Mouse (Mus musculus) mature B cell (primary cell): ENCODE measurements around the gene Gabbr1.
"Not testable (repeated sequence)": the region's sequence is repeated elsewhere in the genome, so short reads cannot be mapped to it uniquely, and the experiment has no call there.

Source experiments
- in situ Hi-C: fragments of 300-500 bp; cut with MboI; formaldehyde crosslinking; loops from 2 replicates; pipeline ENCODE4 v1.14.3; 2019

The Gabbr1 gene

DNA sequence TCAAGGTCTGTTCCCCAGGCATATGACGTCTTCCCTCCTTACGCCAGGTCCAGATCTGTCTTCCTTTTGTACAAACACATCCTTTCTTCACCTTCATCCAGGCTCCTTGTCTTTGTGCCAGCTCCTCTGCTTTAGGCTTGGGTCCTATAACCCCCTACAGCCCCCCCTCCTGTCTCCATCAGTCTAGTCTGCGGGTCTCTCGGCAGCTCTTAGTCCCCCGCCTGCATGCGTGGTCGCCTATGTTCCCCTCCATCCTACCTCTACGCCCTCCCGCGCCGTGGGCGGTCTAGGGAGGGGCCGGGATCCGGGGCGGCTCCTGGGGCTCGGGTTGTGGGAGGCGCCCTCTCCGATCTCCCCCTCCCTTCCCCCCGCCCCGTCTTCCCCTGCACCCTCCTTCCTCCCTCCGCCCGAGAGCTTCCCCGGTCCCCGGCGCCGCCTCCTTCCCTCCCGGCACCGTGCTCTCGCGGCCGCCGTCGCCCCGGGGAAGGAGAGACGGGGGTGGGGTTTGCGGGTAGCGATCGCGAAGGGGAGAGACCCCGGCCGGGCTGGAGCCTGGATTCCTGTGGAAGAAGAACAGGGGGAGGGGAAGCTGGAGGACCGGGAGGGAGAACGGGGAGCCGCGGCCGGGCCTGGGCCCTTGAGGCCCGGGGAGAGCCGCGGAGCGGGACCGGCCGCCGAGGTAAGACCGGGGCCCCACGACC, at the start of gene Gabbr1:
Gene Gabbr1, plus strand, starts transcription at position 356 of the 701 bp plus-strand sequence.
- in situ Hi-C loops, result no loop called here

- in situ Hi-C loops, result no loop called here
Measured at GRCm38 (mm10) chr17:36997033-36997735, 48.6 kb upstream of the Gabbr1 start.

- in situ Hi-C loops, result no loop called here
Measured at GRCm38 (mm10) chr17:36998477-36998876, 47.3 kb upstream of the Gabbr1 start.

DNA sequence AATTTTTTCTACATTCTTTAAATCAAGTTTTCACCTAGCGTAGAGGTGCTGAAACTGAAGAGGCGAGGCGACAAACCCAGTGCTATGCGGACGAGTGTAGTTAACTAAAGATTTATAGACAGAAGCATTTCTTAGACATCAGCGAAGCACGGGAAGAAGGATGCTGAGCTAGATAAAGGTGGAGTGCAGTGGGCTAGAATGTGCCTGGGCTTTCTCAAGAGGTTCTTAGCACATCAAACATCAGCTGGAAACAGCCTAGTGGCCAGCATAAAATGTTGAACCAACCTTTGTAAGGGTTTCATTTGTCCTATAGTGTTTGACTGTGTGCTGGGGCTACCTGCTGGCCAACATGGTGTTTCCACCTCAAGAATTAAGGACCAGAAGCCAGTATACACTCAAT, 44.9 kb upstream of the Gabbr1 start, which contains the start of gene Zfp57:
Gene Zfp57, plus strand, starts transcription at position 301 of the 400 bp plus-strand sequence.
- in situ Hi-C loops, result no loop called here

DNA sequence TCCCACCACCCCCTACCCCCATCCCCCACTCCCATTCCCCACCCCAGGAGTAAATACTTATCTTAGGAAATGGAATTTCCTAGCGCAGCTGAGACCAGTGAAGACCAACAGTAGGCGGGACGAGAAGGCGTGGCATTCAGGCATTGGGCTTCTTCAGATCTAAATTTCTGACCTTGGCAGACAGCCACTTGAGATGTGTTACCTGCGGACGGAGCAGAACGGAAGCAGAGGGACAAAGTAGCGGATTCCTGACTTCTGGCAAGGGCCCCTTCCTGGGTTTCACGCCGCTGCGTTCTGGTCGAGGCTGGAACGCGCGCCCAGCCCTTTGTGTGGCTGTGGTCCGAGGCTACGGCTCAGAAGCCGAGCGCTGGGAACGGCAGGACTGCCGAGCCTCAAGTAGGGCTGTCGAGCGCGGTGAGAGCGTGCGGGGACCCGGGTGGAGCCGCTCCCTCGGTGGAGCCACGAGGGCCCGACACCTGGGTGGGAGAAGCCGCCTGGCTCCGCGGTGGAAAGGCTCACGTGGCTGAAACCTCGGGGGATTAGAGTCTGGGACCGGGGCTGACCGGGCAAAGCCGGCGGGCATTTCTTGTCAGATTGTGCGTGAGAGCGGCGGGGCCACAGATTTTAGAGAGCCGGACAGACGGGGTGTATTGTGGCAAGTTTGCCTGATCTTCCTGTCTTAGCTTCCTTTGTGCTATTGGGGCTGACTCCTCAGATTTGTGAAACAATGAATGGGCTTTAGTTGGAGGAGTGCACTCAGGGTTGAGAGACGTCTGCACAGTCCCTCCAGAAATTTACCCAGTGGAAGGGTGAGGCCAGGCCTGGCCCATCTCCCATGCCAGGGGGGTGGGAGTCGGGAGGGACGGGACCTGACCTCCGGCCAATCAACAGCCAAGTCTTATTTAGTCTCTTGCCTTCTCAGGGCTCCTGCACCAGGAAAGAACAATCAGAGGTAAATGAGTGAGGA, 43.1 kb upstream of the Gabbr1 start:
- in situ Hi-C loops, result no loop called here

DNA sequence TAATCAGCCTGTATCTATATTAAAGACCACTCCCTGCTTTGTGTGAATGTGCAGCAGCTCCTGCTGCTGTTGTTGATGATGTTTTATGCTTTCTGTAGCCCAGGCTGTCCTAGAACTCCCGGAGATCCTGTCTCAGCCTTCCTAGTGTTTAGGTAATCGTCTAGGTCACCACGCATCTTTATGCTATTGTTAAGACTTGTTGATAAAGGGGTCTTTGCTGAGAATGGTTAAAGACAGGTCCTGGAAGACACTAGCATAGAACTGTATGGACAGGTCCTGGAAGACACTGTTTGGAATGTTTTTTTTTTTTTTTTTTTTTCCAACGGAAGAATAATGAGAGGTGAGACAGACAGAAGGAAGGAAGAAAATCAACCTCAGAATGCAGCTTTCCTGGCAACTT, 42.4 kb upstream of the Gabbr1 start:
- in situ Hi-C loops, result no loop called here

DNA sequence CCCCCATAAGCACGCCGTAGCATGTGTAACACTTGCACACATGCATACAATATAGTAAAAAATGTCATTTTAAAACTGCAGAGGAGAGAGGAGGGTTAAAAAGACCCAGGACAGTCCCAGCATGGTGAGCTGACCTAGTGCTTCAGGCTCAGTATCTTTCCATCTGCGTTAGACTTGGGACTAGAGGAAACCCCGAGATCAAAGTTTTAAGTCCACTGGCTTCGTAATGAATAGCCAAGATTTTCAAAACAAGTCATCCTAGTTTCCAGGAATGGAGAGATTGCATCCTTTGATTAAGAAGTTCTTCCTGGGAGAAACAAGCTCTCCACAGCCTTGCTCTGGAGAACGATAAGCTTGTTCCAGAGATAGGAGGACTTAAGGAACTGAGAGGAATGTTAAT, 37.6 kb upstream of the Gabbr1 start:
- in situ Hi-C loops, result no loop called here

- in situ Hi-C loops, result no loop called here
Measured at GRCm38 (mm10) chr17:37009460-37010042, 36.2 kb upstream of the Gabbr1 start.

DNA sequence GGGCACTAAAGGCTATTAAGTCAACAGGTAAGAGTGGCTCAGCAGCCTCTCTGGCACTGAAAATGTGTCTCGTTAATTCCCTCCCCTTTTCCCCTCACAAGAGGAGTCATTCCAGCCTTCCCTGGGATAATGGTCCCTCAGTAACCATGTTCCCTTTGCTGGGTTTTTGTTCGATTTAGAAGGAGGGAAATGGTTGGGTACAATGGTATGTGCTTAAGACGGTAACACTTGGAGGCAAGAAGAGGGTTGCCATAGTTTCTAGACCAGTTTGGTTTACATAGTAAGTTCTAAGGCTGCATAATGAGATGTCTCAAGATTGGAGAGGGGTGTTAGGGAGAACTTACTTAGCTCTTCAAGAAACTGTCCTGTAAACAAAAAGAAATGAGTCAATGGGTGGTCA, 34.0 kb upstream of the Gabbr1 start:
- in situ Hi-C loops, result no loop called here

DNA sequence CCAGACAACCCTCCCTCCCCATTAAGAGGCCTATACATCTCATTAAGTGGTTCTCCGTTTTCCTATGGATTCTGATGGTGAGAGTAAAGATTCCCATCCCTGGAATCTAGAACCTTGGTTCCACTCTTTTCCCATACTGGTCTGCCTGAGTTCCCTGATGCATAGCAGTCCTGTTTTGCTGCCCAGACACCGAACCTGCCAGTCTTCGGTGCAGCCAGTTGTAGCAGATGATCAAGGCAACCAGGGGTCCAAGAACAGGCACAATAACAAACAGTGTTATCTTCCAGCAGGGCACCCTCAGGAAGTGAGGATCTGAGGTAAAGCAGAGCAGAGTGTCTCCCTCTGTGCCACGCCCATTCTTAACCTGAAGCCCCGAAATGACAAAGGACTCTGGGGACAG, 33.6 kb upstream of the Gabbr1 start:
- in situ Hi-C loops, result no loop called here

GRCm38 (mm10) chr17:37016333-37016732, 29.4 kb upstream of the Gabbr1 start:
- in situ Hi-C loops, result no loop called here

- in situ Hi-C loops, result no loop called here
Measured at GRCm38 (mm10) chr17:37018328-37018727, 27.4 kb upstream of the Gabbr1 start.

- in situ Hi-C loops, result not testable (repeated sequence)
Measured at GRCm38 (mm10) chr17:37019242-37019641, 26.5 kb upstream of the Gabbr1 start.

DNA sequence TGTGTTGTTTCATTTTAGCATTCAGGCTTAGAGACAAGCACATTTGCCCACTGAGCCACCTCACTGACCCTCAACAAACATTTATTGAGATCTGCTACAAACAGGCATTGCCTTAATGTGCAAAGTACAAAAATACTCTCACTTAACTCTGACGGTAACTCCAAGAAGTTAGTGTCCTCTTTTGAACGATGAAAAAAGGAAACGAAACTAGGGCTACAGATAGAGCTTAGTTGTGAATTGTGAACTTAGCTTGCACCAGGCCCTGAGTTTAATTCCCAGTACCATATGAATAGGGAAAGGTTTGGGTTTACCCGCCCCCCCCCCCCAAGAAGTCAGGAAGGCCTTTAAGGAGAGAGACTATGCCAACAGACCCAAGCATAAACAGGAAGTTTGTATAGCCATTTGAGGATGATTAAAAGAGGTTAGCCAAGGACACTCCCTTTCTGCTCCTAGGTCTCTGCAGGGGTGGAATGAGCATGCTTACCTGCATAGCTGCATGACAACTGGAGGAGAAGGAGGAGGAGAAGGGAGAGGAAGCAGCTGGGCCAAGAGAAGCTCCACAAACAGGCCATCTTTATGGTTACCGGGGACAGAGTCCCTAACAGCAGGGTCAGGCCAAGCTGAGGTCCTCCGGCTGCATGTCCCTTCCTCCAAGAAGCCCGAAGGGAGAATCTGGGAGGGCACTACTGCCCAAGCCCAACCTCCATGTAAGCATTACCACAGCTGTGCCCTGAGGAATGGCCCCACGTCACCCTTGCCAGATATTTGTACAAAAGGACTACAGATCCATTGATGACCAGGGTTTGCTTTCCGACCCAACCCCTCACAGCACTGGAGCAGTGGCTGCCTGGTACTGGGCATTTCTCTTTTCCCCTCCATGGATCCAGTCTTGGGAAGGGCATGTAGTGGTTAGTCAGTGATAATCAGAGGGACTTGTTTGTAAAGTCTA, 22.9 kb upstream of the Gabbr1 start, which contains the start of gene Mog:
Gene Mog, minus strand, starts transcription at position 771 of the 949 bp plus-strand sequence.
- in situ Hi-C loops, result no loop called here

DNA sequence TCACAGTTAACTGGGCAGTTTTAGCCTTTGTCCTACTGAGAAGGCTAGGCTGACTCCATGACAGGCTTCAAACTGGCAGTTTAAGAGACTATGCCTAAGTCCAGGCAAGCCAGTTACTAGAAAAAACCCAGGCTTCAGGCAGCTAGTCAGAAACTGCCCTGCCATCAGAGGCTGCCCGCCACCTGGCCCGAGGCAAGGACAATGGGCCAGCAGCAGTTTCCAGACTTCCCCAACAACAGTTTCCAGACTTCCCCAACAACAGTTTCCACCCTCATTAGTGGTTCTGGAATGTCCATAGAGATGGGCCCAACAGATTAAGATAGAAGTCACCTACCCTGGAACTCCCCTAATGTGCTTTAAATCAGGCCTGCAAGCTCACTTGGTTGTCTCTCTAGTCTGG, 19.3 kb upstream of the Gabbr1 start:
- in situ Hi-C loops, result no loop called here

DNA sequence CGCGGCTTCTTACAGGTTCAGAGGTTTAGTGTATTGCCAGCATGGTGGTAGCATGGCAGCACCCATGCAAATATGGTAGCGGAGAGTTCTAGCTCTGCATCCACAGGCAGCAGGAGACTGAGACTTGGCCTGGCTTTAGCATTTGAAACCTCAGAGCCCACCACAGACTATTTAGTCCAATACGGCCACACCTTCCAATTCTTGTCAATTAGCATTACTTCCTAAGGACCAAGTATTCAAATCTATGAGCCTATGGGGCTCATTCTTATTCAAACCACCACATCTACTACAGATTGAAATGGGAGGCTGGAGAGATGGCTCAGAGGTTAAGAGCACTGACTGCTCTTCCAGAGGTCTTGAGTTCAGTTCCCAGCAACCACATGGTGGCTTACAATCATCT, 18.3 kb upstream of the Gabbr1 start:
- in situ Hi-C loops, result no loop called here

- in situ Hi-C loops, result no loop called here
Measured at GRCm38 (mm10) chr17:37028212-37028611, 17.6 kb upstream of the Gabbr1 start.

DNA sequence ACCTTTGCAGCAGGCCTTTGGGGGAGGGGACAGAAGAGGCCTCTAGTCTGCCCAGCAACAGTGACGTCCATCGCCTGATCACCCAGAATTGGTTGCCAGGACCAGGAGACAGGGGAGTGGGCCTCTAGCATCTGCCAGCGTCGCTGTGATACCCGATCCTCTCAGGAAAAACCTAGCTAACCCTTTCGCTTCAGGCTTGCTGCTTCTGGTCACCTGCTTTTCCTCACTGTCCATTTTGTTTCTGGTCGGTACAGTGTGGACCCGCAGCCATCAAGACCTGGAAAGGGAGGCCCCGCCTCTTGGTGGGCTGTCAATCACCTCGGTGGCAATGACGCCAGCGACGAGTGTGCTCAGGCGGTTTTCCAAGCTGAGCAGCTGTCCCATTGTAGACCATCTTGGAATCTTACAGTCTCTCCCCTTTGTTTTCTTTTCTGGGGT, 17.1 kb upstream of the Gabbr1 start:
- in situ Hi-C loops, result no loop called here

GRCm38 (mm10) chr17:37029162-37029561, 16.6 kb upstream of the Gabbr1 start:
- in situ Hi-C loops, result no loop called here

DNA sequence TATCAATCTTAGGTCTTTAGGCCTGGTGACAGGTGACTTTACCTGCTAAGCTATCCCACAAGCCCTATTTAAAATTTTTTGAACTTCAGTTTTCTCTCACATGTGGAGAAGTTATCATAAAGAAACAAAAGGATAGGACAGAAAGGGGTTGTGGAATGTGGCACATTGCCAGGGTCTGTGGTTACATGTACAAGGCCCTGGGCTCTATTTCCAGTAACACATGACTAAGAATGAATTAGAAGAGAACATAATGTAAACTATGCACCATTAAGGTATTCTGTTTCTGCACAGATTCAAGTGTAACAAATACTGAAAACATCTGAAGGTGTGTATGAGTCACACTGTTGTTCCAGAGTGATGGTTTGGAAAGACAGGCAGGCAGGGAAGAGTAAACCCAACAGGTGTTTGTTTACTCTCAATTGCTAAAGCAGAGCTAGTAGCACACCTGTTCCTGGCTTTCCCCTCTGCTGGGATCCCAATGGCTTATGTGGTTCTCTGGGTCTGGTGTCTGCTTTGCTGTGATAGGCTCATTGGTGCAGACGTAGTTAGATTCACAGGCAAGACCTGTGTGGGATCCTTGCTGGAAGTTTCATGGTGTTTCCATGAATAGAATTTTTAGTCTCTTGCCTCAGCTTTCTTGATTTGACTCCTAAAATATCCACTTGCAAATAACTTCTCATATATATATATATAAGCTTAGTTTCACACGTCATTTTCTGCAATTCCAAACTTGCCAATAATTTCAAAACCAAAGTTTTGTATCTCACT, 6.5 kb upstream of the Gabbr1 start:
- in situ Hi-C loops, result no loop called here
